Mouse (Mus musculus) hindbrain, embryonic 14.5 days (tissue): ENCODE results near the gene Acy3. TPM values are rescaled to one million over a fixed set of nuclear protein-coding genes. Genes with fewer than 3 reads are reported as not detected.

Experiments used
- ATAC-seq: fragments of 200-750 bp; cut with Nextera tagmentation; 2 replicates; pipeline ENCODE4 v1.8.0; 2017; ENCODE audit warnings: moderate number of reproducible peaks, mild to moderate bottlenecking, moderate TSS enrichment, moderate library complexity; ENCODE audit not compliant: low FRiP score
- DNase-seq: peaks from one replicate; pipeline ENCODE4 v3.0.0-alpha.2; 2015; ENCODE audit warnings: low spot score
- H3K27ac ChIP-seq: fragments of 300-500 bp; sonication (generic); 2 replicates; pipeline ENCODE4 v1.5.1; 2014; ENCODE audit warnings: mild to moderate bottlenecking, moderate library complexity
- H3K27me3 ChIP-seq: fragments of 300-500 bp; sonication (generic); 2 replicates; pipeline ENCODE4 v1.6.1; 2014; ENCODE audit warnings: mild to moderate bottlenecking, low read length, mixed read lengths; ENCODE audit not compliant: control insufficient read depth, insufficient read depth
- H3K36me3 ChIP-seq: fragments of 300-500 bp; sonication (generic); replicated peaks from 2 replicates; pipeline ENCODE4 v1.6.1; 2014; ENCODE audit not compliant: control insufficient read depth, insufficient read depth
- H3K4me1 ChIP-seq: fragments of 300-500 bp; sonication (generic); replicated peaks from 2 replicates; pipeline ENCODE4 v1.6.1; 2014; ENCODE audit warnings: antibody characterized with exemption, low read length, mixed read lengths; ENCODE audit not compliant: control insufficient read depth, insufficient read depth
- H3K4me2 ChIP-seq: fragments of 300-500 bp; sonication (generic); replicated peaks from 2 replicates; pipeline ENCODE4 v1.6.1; 2014; ENCODE audit warnings: mild to moderate bottlenecking, moderate library complexity
- H3K4me3 ChIP-seq: fragments of 300-500 bp; sonication (generic); replicated peaks from 2 replicates; pipeline ENCODE4 v1.5.1; 2014; ENCODE audit warnings: mild to moderate bottlenecking, low read length
- H3K9ac ChIP-seq: fragments of 300-500 bp; sonication (generic); 2 replicates; pipeline ENCODE4 v1.6.1; 2014
- H3K9me3 ChIP-seq: fragments of 300-500 bp; sonication (generic); 2 replicates; pipeline ENCODE4 v1.6.1; 2016; ENCODE audit warnings: low read length; ENCODE audit not compliant: control insufficient read depth
- WGBS: fragments of 180-500 bp; shearing (Covaris S2); extraction: QIAGEN DNeasy Blood & Tissue Kit; methylation state at CpG from one replicate; pipeline ENCODE4 v1.1.7; 2014; 5-methylcytosine and 5-hydroxymethylcytosine counted together
- polyA plus RNA-seq: library from polyadenylated mRNA; unstranded; fragments of >200 nt; fragmentation: Nextera tagmentation; extraction: Ambion mirVana; gene quantifications from 2 replicates; pipeline ENCODE4 v1.2.1, GENCODE M21; 2014

The Acy3 gene
- polyA plus RNA-seq, 1 experiment from 2014 or later = 3.6 TPM

DNA sequence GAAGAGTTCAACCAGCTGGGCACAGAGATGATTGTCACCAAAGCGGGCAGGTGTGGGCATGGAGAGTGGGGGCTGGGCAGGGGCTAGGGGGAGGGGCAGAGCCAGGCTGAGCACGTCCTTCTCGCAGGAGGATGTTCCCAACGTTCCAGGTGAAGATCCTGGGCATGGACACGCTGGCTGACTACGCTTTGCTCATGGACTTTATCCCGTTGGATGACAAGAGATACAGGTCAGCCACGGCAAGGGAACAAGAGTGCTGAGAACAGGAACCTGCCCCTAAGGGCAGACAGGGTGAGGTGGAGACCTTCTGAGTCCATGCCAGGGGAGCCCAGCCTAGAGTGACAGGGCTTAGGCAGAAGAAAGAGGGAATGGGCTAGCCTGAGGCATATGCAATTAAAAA is 10.4 kb downstream of the Acy3 start:
- no peak for ATAC-seq
- Histone ChIP-seq H3K9ac (no peak overlapping the region), H3K4me1 (peaks cover 6% of the 10 kb centered on the region), H3K36me3 (no peaks in the 10 kb centered on the region), H3K4me3 (no peak overlapping the region), H3K9me3 (no peaks in the 10 kb centered on the region), H3K27ac (no peak overlapping the region), H3K4me2 (no peak overlapping the region), H3K27me3 (no peaks in the 10 kb centered on the region)
- 80% methylated on average over 8 of the region's 8 CpGs for WGBS
- DNase-seq = no peak

DNA sequence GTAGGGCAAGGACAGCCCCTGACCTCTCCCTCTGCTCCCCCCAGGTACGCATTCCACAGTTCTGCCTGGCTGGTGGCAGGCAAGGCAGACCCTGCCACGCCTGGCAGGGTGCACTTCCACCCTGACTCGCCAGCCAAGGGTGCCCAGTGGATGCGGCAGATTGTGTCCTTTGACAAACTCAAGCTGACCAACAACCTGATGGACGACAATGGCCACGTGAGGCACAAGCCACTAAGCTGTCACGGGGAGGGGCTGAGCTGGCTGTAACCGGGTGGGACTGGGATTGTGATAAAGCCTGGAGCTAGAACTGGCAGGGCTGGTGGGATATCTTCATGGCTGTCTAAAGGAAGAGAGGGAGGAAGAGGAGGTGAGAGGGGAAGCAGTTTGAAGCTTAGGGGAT is 10.9 kb downstream of the Acy3 start:
- DNase-seq (no peak), ATAC-seq (no peak)
- 71% methylated on average over 8 of the region's 8 CpGs for WGBS
- Histone ChIP-seq H3K27me3 (no peaks in the 10 kb centered on the region), H3K4me2 (no peak overlapping the region), H3K27ac (no peak overlapping the region), H3K9ac (no peak overlapping the region), H3K4me1 (peaks cover 6% of the 10 kb centered on the region), H3K9me3 (no peaks in the 10 kb centered on the region), H3K4me3 (no peak overlapping the region), H3K36me3 (no peaks in the 10 kb centered on the region)

DNA sequence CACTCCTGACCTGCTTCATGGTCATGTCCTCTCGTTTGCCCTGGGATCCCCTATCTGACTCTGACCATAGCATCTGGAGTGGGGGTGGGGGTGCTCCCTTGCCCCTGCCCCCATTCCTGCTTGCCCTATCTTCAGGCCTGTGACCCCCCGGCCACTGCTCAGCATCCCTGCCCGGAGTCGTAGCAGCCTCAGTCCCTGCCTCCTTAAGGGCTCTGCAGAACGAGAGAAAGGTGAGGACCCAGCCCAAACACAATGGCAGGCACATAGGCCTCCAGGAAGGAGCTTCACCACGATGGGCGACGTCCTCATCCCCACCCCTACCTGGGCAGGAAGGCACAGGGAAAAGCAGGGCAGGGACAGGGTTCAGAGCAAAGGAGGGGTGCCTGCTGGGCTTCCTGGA is 12.0 kb downstream of the Acy3 start:
- no peak for ATAC-seq
- Histone ChIP-seq H3K27me3 (no peaks in the 10 kb centered on the region), H3K4me1 (peaks cover 6% of the 10 kb centered on the region), H3K9me3 (no peaks in the 10 kb centered on the region), H3K4me3 (no peak overlapping the region), H3K36me3 (no peaks in the 10 kb centered on the region), H3K9ac (no peak overlapping the region), H3K27ac (no peak overlapping the region), H3K4me2 (no peak overlapping the region)
- 81% methylated on average over 8 of the region's 8 CpGs for WGBS
- no peak for DNase-seq

DNA sequence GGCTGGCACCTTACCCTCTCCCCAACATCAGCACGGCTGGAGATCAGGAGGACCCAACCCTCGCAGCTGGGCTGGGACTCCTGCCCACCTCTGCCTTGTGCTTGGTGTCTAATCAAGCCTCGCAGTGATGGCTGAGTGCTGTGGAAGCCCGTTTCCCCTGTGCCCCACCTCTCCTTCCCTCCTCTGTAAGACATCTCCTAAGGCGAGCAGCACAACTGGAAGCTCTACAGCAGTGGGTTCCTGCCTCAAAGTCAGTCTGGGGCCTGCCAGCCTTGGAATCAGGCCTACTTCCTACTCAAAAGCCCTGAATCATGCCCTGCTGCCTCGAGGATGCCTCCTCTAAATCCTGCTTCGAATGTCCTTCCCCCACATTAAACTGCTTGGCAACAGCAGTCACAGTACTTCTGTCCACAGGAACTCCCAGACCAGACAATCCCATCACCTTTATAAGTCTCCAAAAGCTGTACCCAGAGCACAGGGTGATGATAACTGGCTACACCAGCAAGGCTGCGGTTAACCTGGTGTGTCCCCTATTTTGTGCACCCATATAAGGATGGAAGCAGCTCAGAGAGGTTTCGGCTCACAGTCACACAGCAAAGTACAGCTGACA is 12.9 kb downstream of the Acy3 start:
- peak overlapping the region; percentile 72; the same call in 1 of the 2 replicates for H3K4me2 ChIP-seq
- no peaks in the 10 kb centered on the region for H3K27me3 ChIP-seq
- no peaks in the 10 kb centered on the region for H3K36me3 ChIP-seq
- H3K27ac ChIP-seq = no peak overlapping the region
- no peak overlapping the region for H3K9ac ChIP-seq
- H3K4me3 ChIP-seq = no peak overlapping the region; the same call in 1 of the 2 replicates
- no peaks in the 10 kb centered on the region for H3K9me3 ChIP-seq
- peaks cover 6% of the 10 kb centered on the region for H3K4me1 ChIP-seq
- DNase-seq (no peak), ATAC-seq (no peak)
- WGBS = 86% methylated on average over 9 of the region's 9 CpGs

DNA sequence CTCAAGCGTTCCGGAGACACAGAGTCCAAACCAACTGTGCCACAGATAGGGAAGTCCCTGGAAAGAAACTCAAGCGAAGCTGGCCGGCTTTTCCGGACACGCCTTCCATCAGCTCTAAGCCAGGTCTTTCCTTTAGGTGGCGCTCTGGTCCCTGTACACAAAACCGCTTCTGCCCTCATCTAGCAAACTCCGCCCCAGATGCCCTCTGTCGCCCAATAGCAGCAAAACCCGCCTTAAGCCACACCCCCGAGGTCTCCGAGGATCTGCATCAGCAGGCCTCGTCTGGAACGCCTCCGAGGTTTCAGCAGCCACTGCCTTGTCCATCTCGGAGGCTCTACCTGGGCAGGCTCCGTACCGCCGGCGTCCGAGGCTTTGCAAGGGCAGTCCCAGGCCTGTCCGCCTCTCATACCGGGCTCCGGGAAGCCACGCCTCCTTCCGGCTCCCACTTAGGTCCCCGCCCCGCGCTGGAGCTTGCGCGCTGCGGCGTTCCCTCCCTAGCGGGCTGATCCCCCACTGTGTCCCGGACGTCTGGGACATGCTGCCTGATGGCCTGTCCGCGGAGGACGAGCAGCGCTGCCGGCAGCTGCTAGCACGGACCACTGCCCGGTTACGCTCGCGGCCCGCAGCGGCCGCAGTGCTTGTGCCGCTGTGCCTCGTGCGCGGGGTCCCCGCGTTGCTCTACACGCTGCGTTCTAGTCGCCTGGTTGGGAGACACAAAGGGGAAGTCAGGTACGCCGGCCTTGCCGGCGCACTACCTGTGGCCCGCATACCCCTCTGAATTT is 13.9 kb downstream of the Acy3 start, which contains the start of the genes Nudt8 and Gm49405:
Gene Nudt8 (plus strand): TSS at position 462 of the 782 bp plus-strand sequence.
Gene Gm49405 (plus strand): TSS at position 508 of the 782 bp plus-strand sequence.
- no peaks in the 10 kb centered on the region for H3K27me3 ChIP-seq
- ATAC-seq = peak; percentile 90
- under 1% methylated on average over 64 of the region's 64 CpGs for WGBS

DNA sequence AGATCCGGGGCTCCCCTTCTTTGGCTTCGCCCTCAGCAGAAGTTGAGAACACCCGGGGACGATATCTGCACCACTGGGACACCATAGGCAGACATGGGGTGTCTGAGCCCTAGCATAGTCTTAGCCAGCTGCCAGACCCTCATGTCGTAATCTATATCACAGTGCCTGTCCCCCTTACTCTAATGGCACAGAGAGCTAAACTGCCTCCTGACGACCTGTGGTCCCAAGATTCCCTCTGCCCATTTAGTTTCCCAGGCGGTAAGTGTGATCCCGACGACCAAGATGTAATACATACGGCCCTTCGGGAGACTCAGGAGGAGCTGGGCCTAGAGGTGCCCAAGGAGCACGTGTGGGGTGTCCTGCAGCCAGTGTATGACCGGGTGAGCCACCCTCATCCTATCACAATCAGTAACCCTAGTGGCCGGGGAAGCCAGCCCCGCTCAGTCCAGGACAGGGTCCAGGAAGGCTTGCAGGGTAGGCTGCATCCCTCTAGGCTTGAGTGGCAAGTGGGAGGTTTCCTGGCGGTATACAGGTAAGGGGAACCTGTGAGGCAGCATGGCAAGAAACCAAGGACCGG is 14.7 kb downstream of the Acy3 start:
- peak; percentile 5; the same call in 1 of the 2 replicates for ATAC-seq
- Histone ChIP-seq H3K4me1 (peaks cover 6% of the 10 kb centered on the region), H3K4me3 (peak overlapping the region; percentile 63), H3K27me3 (no peaks in the 10 kb centered on the region), H3K36me3 (0 out of 2 replicates have a peak, but pooled peaks cover 8% of the 10 kb centered on the region), H3K9ac (peak overlapping the region; percentile 83), H3K9me3 (no peaks in the 10 kb centered on the region), H3K4me2 (peak overlapping the region; percentile 72), H3K27ac (peak overlapping the region; percentile 94)
- peak; percentile 33 for DNase-seq
- 20% methylated on average over 17 of the region's 17 CpGs for WGBS

More for the DNA sequence above, 13.9 kb downstream of the Acy3 start, which contains the start of the genes Nudt8 and Gm49405:
- Histone ChIP-seq H3K36me3 (0 out of 2 replicates have a peak, but pooled peaks cover under 1% of the 10 kb centered on the region), H3K4me2 (peak within 1 kb of the TSS; percentile 72), H3K9ac (peak within 1 kb of the TSS; percentile 83), H3K9me3 (no peaks in the 10 kb centered on the region), H3K4me3 (peak within 1 kb of the TSS; percentile 63), H3K27ac (peak within 1 kb of the TSS; percentile 94), H3K4me1 (peaks cover 6% of the 10 kb centered on the region)
- DNase-seq = peak; percentile 93

DNA sequence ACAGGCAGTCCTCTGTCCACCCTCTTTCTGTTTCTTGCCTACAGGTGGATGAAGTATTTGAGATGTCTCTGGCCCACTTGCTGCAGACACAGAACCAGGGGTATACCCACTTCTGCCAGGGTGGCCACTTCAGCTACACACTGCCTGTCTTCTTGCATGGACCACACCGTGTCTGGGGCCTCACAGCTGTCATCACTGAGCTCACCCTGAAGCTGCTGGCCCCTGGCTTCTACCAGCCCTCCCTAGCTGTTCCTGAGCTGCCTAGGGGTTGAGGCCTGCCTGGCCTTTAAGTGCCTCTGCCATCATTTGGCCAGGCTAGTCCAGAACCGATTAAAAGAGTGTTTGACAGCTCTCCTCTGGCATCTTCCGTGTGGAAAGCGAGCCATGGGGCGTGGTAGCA is 15.4 kb downstream of the Acy3 start:
- WGBS = 92% methylated on average over 5 of the region's 5 CpGs

DNA sequence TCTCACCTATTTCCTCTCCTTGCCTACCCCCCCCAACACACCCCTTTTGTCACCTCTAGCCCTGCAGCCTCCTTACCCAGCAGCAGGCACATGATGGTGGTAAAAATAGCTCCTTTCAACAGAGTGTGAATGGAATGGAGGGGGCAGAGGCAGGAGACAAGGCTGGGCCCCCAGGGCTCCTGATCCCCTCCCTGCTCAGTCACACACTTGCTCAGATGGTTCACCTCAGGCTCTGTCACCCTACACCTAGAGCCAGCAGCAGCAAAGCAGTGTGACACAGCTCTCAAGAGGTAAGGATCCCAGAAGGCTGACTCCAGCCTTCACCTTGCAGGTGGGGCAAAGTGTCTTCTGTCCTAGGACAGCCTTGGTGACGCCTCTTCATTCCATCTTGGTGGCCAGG is 16.7 kb downstream of the Acy3 start, which contains the start of gene Doc2g:
Gene Doc2g (plus strand): TSS at position 202 of the 400 bp plus-strand sequence.
- H3K27ac ChIP-seq = no peak within 1 kb of the TSS
- peaks cover 6% of the 10 kb centered on the region for H3K4me1 ChIP-seq
- H3K4me2 ChIP-seq = no peak within 1 kb of the TSS
- H3K36me3 ChIP-seq = peaks cover 28% of the 10 kb centered on the region
- H3K9ac ChIP-seq = no peak within 1 kb of the TSS
- ATAC-seq (no peak), DNase-seq (no peak)
- 71% methylated on average over 1 of the region's 1 CpGs for WGBS
- no peak within 1 kb of the TSS for H3K4me3 ChIP-seq
- no peaks in the 10 kb centered on the region for H3K9me3 ChIP-seq
- no peaks in the 10 kb centered on the region for H3K27me3 ChIP-seq

More for the DNA sequence above, 15.4 kb downstream of the Acy3 start:
- DNase-seq (no peak), ATAC-seq (no peak)
- Histone ChIP-seq H3K36me3 (peaks cover 15% of the 10 kb centered on the region), H3K27me3 (no peaks in the 10 kb centered on the region), H3K27ac (no peak overlapping the region), H3K4me1 (peaks cover 6% of the 10 kb centered on the region), H3K9ac (peak overlapping the region; percentile 83), H3K4me3 (no peak overlapping the region), H3K4me2 (peak overlapping the region; percentile 72), H3K9me3 (no peaks in the 10 kb centered on the region)

DNA sequence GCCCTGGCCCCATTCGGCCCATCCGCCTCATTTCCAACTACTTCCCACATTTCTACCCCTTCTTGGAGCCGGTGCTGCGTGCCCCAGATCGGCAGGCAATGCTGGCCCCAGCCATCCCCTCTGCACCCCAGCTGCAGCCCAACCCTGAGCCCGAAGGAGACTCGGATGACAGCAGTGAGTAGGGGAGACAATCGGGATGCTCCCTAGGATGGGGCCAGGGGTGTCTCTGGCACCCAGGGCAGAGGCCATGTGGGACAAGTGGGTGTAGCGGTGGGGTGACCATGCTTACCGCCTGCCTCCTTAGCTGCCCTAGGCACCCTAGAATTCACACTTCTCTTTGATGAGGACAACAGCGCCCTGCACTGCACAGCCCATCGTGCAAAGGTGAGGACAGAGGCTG is 17.3 kb downstream of the Acy3 start:
- peaks cover 34% of the 10 kb centered on the region for H3K36me3 ChIP-seq
- no peak overlapping the region for H3K4me3 ChIP-seq
- no peak overlapping the region for H3K4me2 ChIP-seq
- WGBS = 78% methylated on average over 12 of the region's 12 CpGs
- H3K4me1 ChIP-seq = peaks cover 6% of the 10 kb centered on the region
- H3K9ac ChIP-seq = no peak overlapping the region
- no peak for ATAC-seq
- no peak for DNase-seq
- H3K27ac ChIP-seq = no peak overlapping the region
- H3K27me3 ChIP-seq = no peaks in the 10 kb centered on the region
- H3K9me3 ChIP-seq = no peaks in the 10 kb centered on the region
